Mouse (Mus musculus): ENCODE data around the gene Gm4567.
"Not testable (repeated sequence)": the region's sequence is repeated elsewhere in the genome, so short reads cannot be mapped to it uniquely, and the experiment has no call there.

Gm4567 gene

GRCm38 (mm10) chr7:22719610-22720009 is at the start of gene Gm4567:
Gene Gm4567, minus strand, starts transcription at chr7:22719710.
- DNase-seq (ENCODE audit: extremely low read depth, low read depth): not testable (repeated sequence)

GRCm38 (mm10) chr7:22761397-22761796 is 41.9 kb upstream of the Gm4567 start, which contains the start of gene Vmn1r157:
Gene Vmn1r157, plus strand, starts transcription at chr7:22761697.
- DNase-seq (ENCODE audit: extremely low read depth, low read depth): not testable (repeated sequence)

- DNase-seq (ENCODE audit: extremely low read depth, low read depth): not testable (repeated sequence)
Measured at GRCm38 (mm10) chr7:22692217-22692616, 27.3 kb downstream of the Gm4567 start, which contains the start of gene Gm8693. Gene Gm8693, minus strand, starts transcription at chr7:22692317.
